Mouse (Mus musculus): ENCODE data around the gene Zfyve28. TPM values are rescaled to one million over a fixed set of nuclear protein-coding genes. Genes with fewer than 3 reads are reported as not detected.

Gene Zfyve28
- total RNA-seq, 2 experiments from 2014 or later = 38.2 to 40.0 TPM

DNA sequence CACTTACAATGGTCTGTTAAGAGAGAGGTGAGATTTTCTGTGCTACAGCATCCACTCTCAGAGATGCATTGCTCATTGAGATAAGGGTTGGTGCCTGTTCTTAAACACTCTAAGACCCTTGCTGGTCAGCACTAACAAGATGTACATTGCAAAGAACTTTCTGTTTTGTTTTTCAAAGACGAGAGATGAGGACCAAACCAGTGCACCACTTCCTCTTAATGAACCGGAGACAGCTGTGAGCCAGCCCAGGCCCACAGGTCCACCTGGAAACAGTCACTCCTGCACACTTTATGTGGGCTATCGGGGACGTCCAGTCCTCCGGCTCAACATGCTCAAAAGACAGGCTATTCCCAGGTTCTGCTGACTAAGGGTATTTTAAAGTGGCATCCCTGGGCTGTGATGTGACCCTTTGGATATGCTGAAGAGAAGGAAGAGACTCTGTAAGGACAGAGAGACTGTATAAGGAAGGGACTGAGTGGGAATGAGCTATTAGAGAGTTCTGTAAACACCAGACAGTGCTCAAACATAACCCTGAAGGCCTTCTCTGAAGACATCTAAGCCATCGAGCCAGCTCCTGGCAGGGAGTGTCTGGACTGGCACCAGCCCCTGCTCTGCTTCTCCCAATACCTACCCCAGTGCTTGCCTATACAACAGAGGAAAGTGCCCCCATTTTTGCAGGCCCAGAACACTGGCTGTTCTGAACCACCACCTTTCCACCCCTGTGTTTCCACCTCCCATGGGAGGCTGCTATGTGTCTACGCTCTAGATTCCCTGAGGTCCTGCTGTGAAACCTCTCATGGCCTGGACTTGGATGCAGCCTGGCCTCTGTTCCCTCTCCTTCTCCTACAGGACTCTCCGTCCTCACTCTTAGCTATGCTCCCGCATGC lies 57.4 kb downstream of the Zfyve28 start:
- intact Hi-C loops (cut with DNase I) = no loop called here
- no peak for DNase-seq (ENCODE audit: low spot score in 2 of 2)

- intact Hi-C loops (cut with DNase I) = no loop called here
- DNase-seq (ENCODE audit: low spot score in 2 of 2) = no peak
Measured at GRCm38 (mm10) chr5:34229503-34229902, 58.7 kb downstream of the Zfyve28 start.

DNA sequence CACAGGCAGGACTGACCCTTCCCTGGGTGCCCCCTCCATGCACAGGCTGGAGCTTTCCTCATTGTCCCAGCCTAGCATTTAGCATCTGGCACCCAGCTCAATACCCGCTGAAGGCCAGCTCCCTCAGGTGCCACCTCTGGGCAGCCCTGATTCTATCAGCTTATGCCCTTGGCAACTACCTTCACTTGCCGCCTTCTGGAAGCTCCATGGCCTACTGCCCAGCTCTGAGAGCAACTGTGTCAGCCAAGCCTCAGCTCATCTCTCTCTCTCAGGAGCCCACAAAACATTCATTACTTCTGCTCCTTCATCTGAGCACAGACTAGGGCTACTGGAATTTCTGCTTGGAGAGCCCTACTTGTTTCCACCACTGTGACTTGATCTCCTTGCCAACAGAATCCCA lies 62.7 kb downstream of the Zfyve28 start:
- intact Hi-C loops (cut with DNase I) = no loop called here
- DNase-seq (ENCODE audit: low spot score in 2 of 2) = no peak

- no peak for DNase-seq (ENCODE audit: low spot score in 2 of 2)
- intact Hi-C loops (cut with DNase I) = no loop called here
Measured at GRCm38 (mm10) chr5:34224515-34224914, 63.7 kb downstream of the Zfyve28 start.

DNA sequence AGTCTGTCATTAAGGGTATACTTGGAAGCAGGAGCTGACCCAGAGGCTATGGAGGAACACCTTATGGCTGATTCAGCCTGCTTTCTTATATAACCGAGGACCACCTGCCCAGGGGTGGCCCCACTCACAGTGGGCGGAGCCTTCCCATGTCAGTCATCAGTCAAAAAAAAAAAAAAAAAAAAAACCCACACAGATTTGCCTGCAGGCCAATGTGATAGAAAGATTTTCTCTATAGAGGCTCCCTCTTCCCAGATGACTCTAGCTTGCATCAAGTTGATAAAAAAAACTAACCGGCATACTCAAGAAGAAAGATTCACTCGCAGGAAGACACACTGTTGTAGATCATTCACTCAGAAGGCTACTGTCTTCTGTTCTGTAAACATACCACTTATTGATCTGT lies 68.2 kb downstream of the Zfyve28 start:
- DNase-seq (ENCODE audit: low spot score in 2 of 2) = no peak
- intact Hi-C loops (cut with DNase I) = no loop called here

DNA sequence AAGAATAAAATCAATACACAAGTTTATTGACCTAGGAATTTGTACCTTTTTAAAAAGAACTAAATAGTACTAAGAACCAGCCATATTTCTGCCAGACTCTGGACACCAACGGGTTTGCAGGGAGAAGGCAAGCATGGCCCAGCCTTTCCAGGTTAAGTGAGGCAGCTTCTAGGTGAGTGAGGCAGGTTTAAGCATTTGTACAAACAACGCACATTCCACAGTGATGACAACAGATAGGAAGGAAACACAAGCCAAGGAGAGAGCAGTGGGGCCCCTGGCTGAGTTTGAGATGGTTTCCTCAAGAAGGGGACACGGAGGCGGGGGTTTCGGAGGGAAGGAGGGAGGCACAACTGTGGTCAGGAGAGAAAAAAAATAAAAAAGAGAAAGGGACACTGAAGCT lies 69.6 kb downstream of the Zfyve28 start:
- intact Hi-C loops (cut with DNase I) = no loop called here
- no peak for DNase-seq (ENCODE audit: low spot score in 2 of 2)

DNA sequence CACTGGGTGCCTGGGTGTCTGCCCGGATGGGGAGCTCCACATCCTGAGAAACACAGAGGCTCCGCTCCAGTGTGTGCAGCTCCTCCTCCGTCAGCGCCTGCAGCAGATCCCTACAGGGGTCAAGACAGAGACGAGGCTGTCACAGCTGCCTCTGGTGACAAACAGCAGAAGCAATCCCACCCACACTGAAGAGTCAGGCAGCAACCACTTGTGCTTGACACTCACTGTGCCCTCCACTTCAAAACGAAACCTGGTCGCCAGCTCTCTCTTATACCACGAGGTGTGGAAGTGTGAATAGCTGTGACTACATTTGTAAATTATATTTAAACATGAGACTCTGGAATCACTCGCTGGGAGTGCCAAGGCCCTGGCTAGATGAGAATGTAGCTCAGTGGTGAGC lies 70.5 kb downstream of the Zfyve28 start:
- no peak for DNase-seq (ENCODE audit: low spot score in 2 of 2)
- intact Hi-C loops (cut with DNase I) = no loop called here

- intact Hi-C loops (cut with DNase I) = no loop called here
- DNase-seq (ENCODE audit: low spot score in 2 of 2) = no peak
Measured at GRCm38 (mm10) chr5:34216025-34216424, 72.2 kb downstream of the Zfyve28 start.

DNA sequence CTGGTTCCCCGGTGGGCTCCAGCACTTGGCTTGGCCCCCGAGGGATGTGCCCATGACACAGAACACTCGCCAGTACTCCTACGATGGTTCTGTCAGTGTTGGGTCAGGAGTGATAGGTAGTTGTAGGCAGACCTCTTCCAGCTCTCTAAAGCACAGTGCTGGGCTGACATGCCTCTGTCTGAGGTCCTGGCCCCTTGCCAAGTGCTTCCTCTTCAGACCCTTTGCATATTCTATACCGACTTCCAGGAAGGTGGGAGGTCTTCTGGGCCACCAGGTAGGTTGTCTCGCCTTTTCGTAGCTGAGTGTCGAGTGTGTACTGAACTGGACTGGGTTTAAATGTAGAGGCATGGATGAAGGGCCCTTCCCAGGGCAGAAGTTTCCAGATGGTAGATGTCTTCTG lies 74.6 kb downstream of the Zfyve28 start:
- intact Hi-C loops (cut with DNase I) = loop anchor here (5.0 kb wide), 1 partner anchor 74 kb away; the partner anchor contains the start of genes Cfap99 and Zfyve28
- no peak for DNase-seq (ENCODE audit: low spot score in 2 of 2)

DNA sequence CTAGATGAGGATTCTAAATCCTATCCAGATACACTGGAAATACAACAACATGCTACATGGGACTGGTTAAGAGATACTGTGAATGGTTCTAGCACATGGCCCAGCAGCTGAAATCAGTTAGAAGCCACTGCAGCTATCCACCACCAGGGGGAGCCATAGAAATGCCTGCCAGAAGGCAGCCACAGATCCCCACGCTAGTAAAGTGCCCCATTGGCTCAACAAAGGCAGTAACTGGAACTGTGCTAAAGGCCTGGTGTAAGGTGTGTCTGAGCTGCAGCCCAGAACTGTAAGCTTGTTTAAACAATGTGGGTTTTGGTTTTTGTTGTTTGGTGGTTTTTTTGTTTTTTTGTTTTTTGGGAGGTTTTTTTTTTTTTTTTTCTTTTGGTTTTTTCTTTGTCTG lies 78.0 kb downstream of the Zfyve28 start:
- intact Hi-C loops (cut with DNase I) = loop anchor here (5.0 kb wide), 1 partner anchor 77 kb away; the partner anchor contains the start of genes Cfap99 and Zfyve28

DNA sequence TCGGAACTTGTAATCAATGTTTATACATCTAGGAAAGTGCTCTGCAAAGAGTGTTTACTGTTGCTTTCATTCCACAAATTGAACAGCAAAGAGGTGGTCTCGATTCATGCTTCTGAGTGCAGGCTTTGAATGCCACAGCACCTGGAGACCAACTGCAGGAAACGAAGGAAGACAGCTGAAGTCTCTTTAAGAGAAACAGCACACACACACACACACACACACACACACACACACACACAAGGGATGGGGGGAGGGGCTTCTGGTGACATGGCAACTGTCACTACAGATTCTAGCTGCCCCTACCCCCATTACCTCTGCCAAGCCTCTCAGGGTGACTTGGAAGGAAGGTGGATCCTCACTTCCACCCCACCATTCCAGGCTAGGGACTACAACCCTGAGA lies 80.7 kb downstream of the Zfyve28 start:
- intact Hi-C loops (cut with DNase I) = loop anchor here (5.0 kb wide), 1 partner anchor 130 kb away; the partner anchor contains the start of gene Rnf4
- no peak for DNase-seq (ENCODE audit: low spot score in 2 of 2)

More for the DNA sequence above, 78.0 kb downstream of the Zfyve28 start:
- DNase-seq (ENCODE audit: low spot score in 2 of 2) = peak; percentile 77 to 81

- DNase-seq (ENCODE audit: low spot score in 2 of 2) = no peak
- intact Hi-C loops (cut with DNase I) = loop anchor here (5.0 kb wide), 1 partner anchor 132 kb away; the partner anchor contains the start of gene Rnf4
Measured at GRCm38 (mm10) chr5:34205788-34206187, 82.5 kb downstream of the Zfyve28 start.

- DNase-seq (ENCODE audit: low spot score in 2 of 2) = no peak
- intact Hi-C loops (cut with DNase I) = loop anchor here (5.0 kb wide), 1 partner anchor 132 kb away; the partner anchor contains the start of gene Rnf4
Measured at GRCm38 (mm10) chr5:34204911-34205310, 83.3 kb downstream of the Zfyve28 start.

DNA sequence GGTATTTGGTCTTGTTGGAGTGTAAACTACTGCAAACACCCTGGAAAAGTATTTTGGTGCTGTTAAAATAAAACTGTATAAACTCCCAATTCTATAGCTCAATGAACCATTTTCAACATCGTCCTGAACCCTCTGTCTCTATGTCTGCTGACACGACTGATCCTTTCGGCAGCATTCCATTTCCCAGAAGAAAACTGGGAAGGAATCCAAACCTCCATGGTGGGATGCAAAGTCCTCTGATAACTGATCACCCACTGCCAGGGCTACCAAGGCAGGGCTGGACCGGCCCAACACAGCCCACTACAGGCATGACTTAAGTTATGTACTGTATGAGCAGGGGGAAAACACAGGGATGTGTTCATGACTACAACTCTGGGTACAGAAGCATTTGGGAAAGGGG lies 86.2 kb downstream of the Zfyve28 start:
- DNase-seq (ENCODE audit: low spot score in 2 of 2) = no peak
- intact Hi-C loops (cut with DNase I) = no loop called here

GRCm38 (mm10) chr5:34201396-34201795 lies 86.9 kb downstream of the Zfyve28 start:
- DNase-seq (ENCODE audit: low spot score in 2 of 2) = no peak
- intact Hi-C loops (cut with DNase I) = no loop called here

DNA sequence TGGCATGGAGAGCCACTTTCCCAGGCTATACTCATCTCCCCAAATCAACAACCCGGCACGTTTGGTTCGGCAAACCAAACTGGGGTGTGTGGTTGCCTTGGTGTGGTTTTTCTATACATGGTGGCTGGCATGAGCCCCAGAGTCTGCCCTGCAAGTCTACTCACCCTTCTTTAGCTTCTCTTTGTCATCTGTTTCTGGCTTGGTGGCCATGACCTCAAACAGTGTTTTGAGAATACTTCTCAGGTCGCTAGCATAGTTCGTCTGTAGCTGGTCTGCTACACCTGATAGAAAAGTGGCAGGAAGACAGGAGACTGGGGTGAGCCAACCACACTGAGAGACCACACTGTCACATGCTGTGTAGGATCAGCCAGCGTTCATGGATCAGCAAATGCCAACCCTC lies 89.6 kb downstream of the Zfyve28 start:
- intact Hi-C loops (cut with DNase I) = loop anchor here (10.0 kb wide), 1 partner anchor 204 kb away; the partner anchor contains the start of gene Nat8l
- no peak for DNase-seq (ENCODE audit: low spot score in 2 of 2)

- intact Hi-C loops (cut with DNase I) = loop anchor here (10.0 kb wide), 1 partner anchor 202 kb away; the partner anchor contains the start of gene Nat8l
- peak; percentile 70 to 78 for DNase-seq (ENCODE audit: low spot score in 2 of 2)
Measured at GRCm38 (mm10) chr5:34197243-34197642, 91.0 kb downstream of the Zfyve28 start.

DNA sequence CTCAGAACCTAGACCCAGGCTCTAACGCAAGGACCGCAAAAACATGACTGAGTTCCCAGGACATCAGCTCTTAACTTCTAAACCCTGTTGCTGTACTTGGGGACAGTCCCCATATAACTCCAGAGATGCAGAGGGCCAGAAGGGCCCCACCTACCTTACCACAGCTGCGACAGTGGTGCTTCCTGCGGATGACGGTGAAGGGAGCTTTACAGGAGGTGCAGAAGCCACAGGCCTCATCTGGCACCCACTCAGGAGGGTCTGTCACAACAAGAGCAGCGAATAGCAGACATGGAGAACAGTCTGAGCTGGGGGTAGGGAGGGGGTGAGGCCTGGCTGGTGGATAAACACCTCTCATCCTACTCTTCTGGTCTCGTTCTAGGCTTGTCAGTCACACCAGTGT lies 91.8 kb downstream of the Zfyve28 start:
- DNase-seq (ENCODE audit: low spot score in 2 of 2) = no peak
- intact Hi-C loops (cut with DNase I) = loop anchor here (10.0 kb wide), 1 partner anchor 202 kb away; the partner anchor contains the start of gene Nat8l

DNA sequence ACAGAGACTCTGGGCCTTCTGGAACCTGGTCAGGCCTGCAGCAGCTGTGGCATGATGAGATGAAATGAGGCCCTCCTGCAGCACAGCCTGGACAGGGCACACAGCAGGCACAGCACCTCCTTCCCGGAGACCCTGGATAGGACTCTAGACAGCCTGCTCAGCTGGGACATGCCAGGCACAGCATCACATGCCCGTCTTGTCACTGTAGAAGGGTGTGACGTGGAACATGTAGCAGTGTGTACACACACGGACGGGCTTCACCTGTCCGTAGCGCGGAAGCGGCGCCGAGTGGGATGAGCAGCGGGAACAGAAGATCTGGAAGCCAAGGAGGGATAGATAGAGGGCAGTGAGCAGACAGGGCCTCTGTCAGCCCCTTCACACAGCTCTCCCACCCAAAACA lies 92.5 kb downstream of the Zfyve28 start:
- DNase-seq (ENCODE audit: low spot score in 2 of 2) = no peak
- intact Hi-C loops (cut with DNase I) = loop anchor here (10.0 kb wide), 1 partner anchor 201 kb away; the partner anchor contains the start of gene Nat8l

DNA sequence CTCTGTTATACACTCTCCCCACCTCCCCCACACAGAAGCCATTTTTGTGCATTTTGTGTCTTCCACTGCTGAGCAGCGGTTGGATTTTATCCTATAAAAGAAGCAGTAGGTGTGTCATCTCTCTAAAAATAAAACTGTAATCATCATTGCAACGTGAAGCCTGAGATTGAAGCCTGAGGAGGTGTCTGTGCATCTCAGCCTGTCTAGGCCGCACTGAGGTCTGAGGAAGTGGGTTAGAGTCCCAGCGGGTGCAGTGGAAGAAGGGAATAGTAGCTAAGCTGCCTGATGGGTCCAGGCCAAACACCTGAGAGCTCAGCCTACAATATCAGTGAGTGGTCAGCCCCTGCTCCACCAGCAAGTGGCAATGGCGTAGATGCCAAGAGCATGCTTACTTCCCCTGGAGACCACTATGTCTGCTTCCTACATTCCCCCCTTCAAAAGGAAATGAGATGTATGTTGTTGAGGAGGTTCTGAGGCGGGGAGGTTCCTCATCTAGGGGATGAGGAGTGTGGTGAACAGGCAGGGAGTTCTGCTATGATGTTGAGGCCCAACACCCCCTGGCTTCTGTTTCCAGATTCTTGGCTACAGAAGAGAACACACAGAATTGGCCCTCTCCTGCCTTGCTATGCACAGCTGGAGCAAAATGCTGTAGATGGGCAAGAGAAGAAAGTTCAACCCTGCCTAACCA lies 93.1 kb downstream of the Zfyve28 start:
- peak; percentile 31 to 66 for DNase-seq (ENCODE audit: low spot score in 2 of 2)
- intact Hi-C loops (cut with DNase I) = loop anchor here (10.0 kb wide), 1 partner anchor 200 kb away; the partner anchor contains the start of gene Nat8l
